Mouse (Mus musculus) testis, adult 2 months (tissue): ENCODE results near the gene Pam.

Experiments used
- CTCF ChIP-seq: fragments of 200-500 bp; IDR thresholded peaks from 2 replicates; pipeline ENCODE4 v1.5.1; 2012; ENCODE audit warnings: low read depth, mild to moderate bottlenecking, inconsistent platforms, low read length, moderate library complexity; ENCODE audit not compliant: control insufficient read depth, insufficient read depth, insufficient replicate concordance
- POLR2A ChIP-seq: fragments of 200-500 bp; IDR thresholded peaks from 2 replicates; pipeline ENCODE4 v1.6.1; 2012; ENCODE audit warnings: low read depth, mild to moderate bottlenecking, inconsistent platforms, low read length, moderate library complexity; ENCODE audit not compliant: control insufficient read depth

- TF ChIP-seq POLR2A = no peak
- TF ChIP-seq CTCF = no peak
These were observed 120.5 kb downstream of the Pam start for GRCm38 (mm10) chr1:97974968-97975367.
